Mouse (Mus musculus): ENCODE results near the gene Arhgap32. TPM values are rescaled to one million over a fixed set of nuclear protein-coding genes. Genes with fewer than 3 reads are reported as not detected.

Gene Arhgap32
- total and polyA plus RNA-seq, 3 experiments, result 0.38 to 0.41 TPM; not detected in 1

GRCm38 (mm10) chr9:32253721-32254120 is 137.8 kb downstream of the Arhgap32 start:
- H3K36me3 ChIP-seq (replicated peaks in 1 of 2; ENCODE audit: control insufficient read depth in 1 of 2, insufficient read depth in 1 of 2, low read length in 1 of 2), result no peaks in the 10 kb centered on the region
- no peak overlapping the region for H3K4me2 ChIP-seq (ENCODE audit: insufficient read depth, low read depth, poor library complexity, severe bottlenecking)
- peaks cover 0 to 38% of the 10 kb centered on the region in 2 experiments; a peak in 2 of 4 replicates for H3K4me1 ChIP-seq (ENCODE audit: control insufficient read depth in 1 of 2, insufficient read depth in 2 of 2)
- H3K27me3 ChIP-seq (replicated peaks), result no peaks in the 10 kb centered on the region
- H3K9ac ChIP-seq (ENCODE audit: insufficient read depth, low read depth), result no peak overlapping the region
- H3K27ac ChIP-seq (ENCODE audit: insufficient read depth, low read depth), result no peak overlapping the region
- TF ChIP-seq ZKSCAN1 (IDR thresholded peaks at IDR 0.05; ENCODE audit: borderline replicate concordance, low read depth, low read length) (no peak), EP300 (IDR thresholded peaks at IDR 0.05; ENCODE audit: low read length) (no peak), NELFE (IDR thresholded peaks at IDR 0.05; ENCODE audit: low read depth, low read length) (no peak), POLR2A (IDR thresholded peaks at IDR 0.05; ENCODE audit: low read depth, low read length) (no peak), MYC (IDR thresholded peaks at IDR 0.05; ENCODE audit: low read depth, low read length) (no peak)
- dilution Hi-C loops (cut with MboI; ENCODE audit: extremely low pct_ligation_motif_present, extremely low pct_unique_long_range_greater_than_20kb, low sequenced_read_pairs), result no loop called here
- no peaks in the 10 kb centered on the region for H3K9me3 ChIP-seq (replicated peaks; ENCODE audit: low read length)
- no peaks in the 10 kb centered on the region for H3K79me2 ChIP-seq (replicated peaks; ENCODE audit: control insufficient read depth, extremely low read depth, insufficient read depth, poor library complexity, severe bottlenecking)
- no peak for DNase-seq (ENCODE audit: extremely low read depth)
- no peak overlapping the region for H3K4me3 ChIP-seq (replicated peaks in 1 of 3; ENCODE audit: low read depth in 2 of 3, low read length in 2 of 3, poor library complexity in 1 of 3)
- in situ Hi-C loops (cut with MboI; ENCODE audit: low pct_ligation_motif_present, low pct_unique_long_range_greater_than_20kb, low sequenced_read_pairs), result no loop called here

GRCm38 (mm10) chr9:32257365-32257764 is 141.4 kb downstream of the Arhgap32 start:
- no peaks in the 10 kb centered on the region for H3K27me3 ChIP-seq (replicated peaks)

DNA sequence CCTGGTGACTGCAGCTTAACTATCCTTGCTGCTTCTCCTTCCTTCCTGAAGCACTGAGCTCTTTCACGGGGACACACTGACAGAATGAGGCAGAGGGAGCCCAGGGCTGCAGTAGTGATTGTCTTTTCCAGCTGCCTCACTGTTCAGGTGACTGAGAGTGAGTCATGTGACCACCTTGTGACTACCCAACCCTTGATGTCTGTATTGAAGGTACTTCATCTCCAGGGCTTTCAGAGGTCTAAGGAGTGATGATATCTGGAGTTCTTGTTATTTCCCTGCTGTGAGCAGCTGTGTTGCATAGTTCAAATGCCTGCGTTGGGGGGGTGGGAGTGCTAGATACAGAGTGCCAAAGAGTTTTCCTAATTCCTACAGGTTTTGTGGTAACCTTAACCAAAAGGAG is 141.9 kb downstream of the Arhgap32 start:
- H3K4me3 ChIP-seq (replicated peaks in 1 of 3; ENCODE audit: low read depth in 2 of 3, low read length in 2 of 3, poor library complexity in 1 of 3), result no peak overlapping the region
- H3K27me3 ChIP-seq (replicated peaks), result no peaks in the 10 kb centered on the region
- dilution Hi-C loops (cut with MboI; ENCODE audit: extremely low pct_ligation_motif_present, extremely low pct_unique_long_range_greater_than_20kb, low sequenced_read_pairs) (no loop called here), in situ Hi-C loops (cut with MboI; ENCODE audit: low pct_ligation_motif_present, low pct_unique_long_range_greater_than_20kb, low sequenced_read_pairs) (no loop called here)
- H3K36me3 ChIP-seq (replicated peaks in 1 of 2; ENCODE audit: control insufficient read depth in 1 of 2, insufficient read depth in 1 of 2, low read length in 1 of 2), result no peaks in the 10 kb centered on the region
- no peak overlapping the region for H3K4me2 ChIP-seq (ENCODE audit: insufficient read depth, low read depth, poor library complexity, severe bottlenecking)
- no peak overlapping the region for H3K9ac ChIP-seq (ENCODE audit: insufficient read depth, low read depth)
- no peaks in the 10 kb centered on the region for H3K9me3 ChIP-seq (replicated peaks; ENCODE audit: low read length)
- TF ChIP-seq RCOR1 (conservative IDR thresholded peaks at IDR 0.05; ENCODE audit: low read depth, low read length), result no peak
- no peak for TF ChIP-seq BHLHE40 (IDR thresholded peaks at IDR 0.05; ENCODE audit: low read depth, low read length)
- TF ChIP-seq PAX5 (IDR thresholded peaks at IDR 0.05; ENCODE audit: low read length), result no peak
- no peak for TF ChIP-seq POLR2A (IDR thresholded peaks at IDR 0.05; ENCODE audit: low read depth, low read length)
- TF ChIP-seq MAX (IDR thresholded peaks at IDR 0.05; ENCODE audit: low read length), result no peak
- no peak for TF ChIP-seq POLR2AphosphoS2 (IDR thresholded peaks at IDR 0.05; ENCODE audit: low read depth, low read length)
- peaks cover 0 to 24% of the 10 kb centered on the region in 2 experiments; a peak in 2 of 4 replicates for H3K4me1 ChIP-seq (ENCODE audit: control insufficient read depth in 1 of 2, insufficient read depth in 2 of 2)
- no peaks in the 10 kb centered on the region for H3K79me2 ChIP-seq (replicated peaks; ENCODE audit: control insufficient read depth, extremely low read depth, insufficient read depth, poor library complexity, severe bottlenecking)
- no peak overlapping the region for H3K27ac ChIP-seq (ENCODE audit: insufficient read depth, low read depth)
- DNase-seq (ENCODE audit: extremely low read depth), result no peak

More at GRCm38 (mm10) chr9:32257365-32257764, 141.4 kb downstream of the Arhgap32 start:
- dilution Hi-C loops (cut with MboI; ENCODE audit: extremely low pct_ligation_motif_present, extremely low pct_unique_long_range_greater_than_20kb, low sequenced_read_pairs), result no loop called here
- peaks cover 0 to 24% of the 10 kb centered on the region in 2 experiments; a peak in 2 of 4 replicates for H3K4me1 ChIP-seq (ENCODE audit: control insufficient read depth in 1 of 2, insufficient read depth in 2 of 2)
- H3K9me3 ChIP-seq (replicated peaks; ENCODE audit: low read length), result no peaks in the 10 kb centered on the region
- in situ Hi-C loops (cut with MboI; ENCODE audit: low pct_ligation_motif_present, low pct_unique_long_range_greater_than_20kb, low sequenced_read_pairs), result no loop called here
- H3K4me2 ChIP-seq (ENCODE audit: insufficient read depth, low read depth, poor library complexity, severe bottlenecking), result no peak overlapping the region
- H3K9ac ChIP-seq (ENCODE audit: insufficient read depth, low read depth), result no peak overlapping the region
- no peak for DNase-seq (ENCODE audit: extremely low read depth)
- H3K79me2 ChIP-seq (replicated peaks; ENCODE audit: control insufficient read depth, extremely low read depth, insufficient read depth, poor library complexity, severe bottlenecking), result no peaks in the 10 kb centered on the region
- H3K4me3 ChIP-seq (replicated peaks in 1 of 3; ENCODE audit: low read depth in 2 of 3, low read length in 2 of 3, poor library complexity in 1 of 3), result no peak overlapping the region
- TF ChIP-seq ETS1 (conservative IDR thresholded peaks at IDR 0.05; ENCODE audit: low read depth, low read length), result no peak
- TF ChIP-seq MAX (IDR thresholded peaks at IDR 0.05; ENCODE audit: low read length), result no peak
- TF ChIP-seq PAX5 (IDR thresholded peaks at IDR 0.05; ENCODE audit: low read length), result no peak
- no peak for TF ChIP-seq ELF1 (IDR thresholded peaks at IDR 0.05; ENCODE audit: low read depth, low read length)
- TF ChIP-seq BHLHE40 (IDR thresholded peaks at IDR 0.05; ENCODE audit: low read depth, low read length), result no peak
- TF ChIP-seq JUND (conservative IDR thresholded peaks at IDR 0.05; ENCODE audit: low read depth, low read length), result no peak
- TF ChIP-seq SIN3A (IDR thresholded peaks at IDR 0.05; ENCODE audit: low read length), result no peak
- TF ChIP-seq USF2 (conservative IDR thresholded peaks at IDR 0.05; ENCODE audit: low read depth, low read length), result no peak
- no peak for TF ChIP-seq CHD2 (IDR thresholded peaks at IDR 0.05; ENCODE audit: low read length)
- no peak for TF ChIP-seq MYC (IDR thresholded peaks at IDR 0.05; ENCODE audit: low read depth, low read length)
- no peak for TF ChIP-seq GABPA (IDR thresholded peaks at IDR 0.05; ENCODE audit: insufficient replicate concordance, low read depth, low read length)
- TF ChIP-seq ZNF384 (IDR thresholded peaks at IDR 0.05; ENCODE audit: low read depth, low read length), result no peak
- no peak for TF ChIP-seq ZKSCAN1 (IDR thresholded peaks at IDR 0.05; ENCODE audit: borderline replicate concordance, low read depth, low read length)
- TF ChIP-seq MAFK (IDR thresholded peaks at IDR 0.05; ENCODE audit: insufficient replicate concordance, low read length), result no peak
- no peaks in the 10 kb centered on the region for H3K36me3 ChIP-seq (replicated peaks in 1 of 2; ENCODE audit: control insufficient read depth in 1 of 2, insufficient read depth in 1 of 2, low read length in 1 of 2)
- H3K27ac ChIP-seq (ENCODE audit: insufficient read depth, low read depth), result no peak overlapping the region

Data from CH12.LX (cell line).